Mouse (Mus musculus) cerebellum, adult 2 months (tissue): ENCODE measurements around the gene Slc26a9.

Experiments
- CTCF ChIP-seq: fragments of 200-500 bp; IDR thresholded peaks from 2 replicates; pipeline ENCODE4 v1.5.1; 2011; ENCODE audit warnings: low read depth, mild to moderate bottlenecking, control low read depth, low read length, moderate library complexity, borderline replicate concordance; ENCODE audit not compliant: insufficient read depth
- POLR2A ChIP-seq: fragments of 200-500 bp; IDR thresholded peaks from 2 replicates; pipeline ENCODE4 v1.6.1; 2011; ENCODE audit warnings: low read length, control low read depth, borderline replicate concordance; ENCODE audit not compliant: insufficient read depth

DNA sequence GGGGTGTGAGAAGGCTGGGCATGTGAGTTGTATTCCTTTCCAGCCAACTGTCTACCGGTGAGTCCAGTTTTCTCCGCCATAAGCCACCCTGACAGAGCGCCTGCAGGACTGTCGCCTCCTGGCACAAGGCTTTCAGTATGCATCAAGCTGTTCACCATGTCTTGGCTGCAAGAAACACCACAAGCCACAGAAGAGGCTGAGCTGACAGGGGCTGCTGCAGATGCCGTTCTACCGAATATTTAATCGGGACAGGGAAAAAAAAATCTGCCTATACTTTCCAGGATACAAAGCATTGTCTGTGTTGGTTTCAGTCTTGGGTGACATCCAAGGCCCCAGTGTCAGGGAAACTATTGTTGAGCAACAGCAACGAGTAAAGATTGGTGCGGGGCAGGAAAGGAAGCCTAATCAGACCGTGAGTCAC is 8.1 kb downstream of the Slc26a9 start:
- TF ChIP-seq POLR2A (no peak), CTCF (no peak)
